Mouse (Mus musculus) embryo, embryonic 10 days (tissue): ENCODE measurements at regions not wholly inside any gene's neighbourhood (a gene's known extent, or its start where the extent isn't known, plus 50 kb on each side); places are given as distances from the start of the nearest gene placed in this dataset.

Experiments used
- DNase-seq: peaks from one replicate; pipeline ENCODE4 v3.0.0-alpha.2; 2015; ENCODE audit warnings: low spot score

DNA sequence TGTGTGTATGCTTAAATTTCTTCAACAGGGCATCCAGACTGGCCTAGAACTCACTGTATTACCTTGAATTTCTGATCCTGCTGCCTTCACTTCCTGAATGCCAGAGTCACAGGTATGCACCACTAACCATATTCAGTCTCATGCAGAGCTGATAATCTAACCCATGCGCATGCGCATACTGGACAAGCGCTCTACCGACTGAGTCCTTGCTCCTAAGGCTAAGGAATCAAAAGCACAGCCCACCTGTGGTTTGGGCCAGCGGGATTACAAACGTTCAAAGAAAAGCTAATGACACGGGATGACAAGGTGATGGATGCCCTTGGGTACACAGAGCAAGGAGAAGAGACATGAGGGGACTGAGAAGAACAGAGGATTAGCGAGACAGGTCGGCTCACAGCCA, 160.5 kb downstream of the Zfp36l2 start:
- DNase-seq = no peak

DNA sequence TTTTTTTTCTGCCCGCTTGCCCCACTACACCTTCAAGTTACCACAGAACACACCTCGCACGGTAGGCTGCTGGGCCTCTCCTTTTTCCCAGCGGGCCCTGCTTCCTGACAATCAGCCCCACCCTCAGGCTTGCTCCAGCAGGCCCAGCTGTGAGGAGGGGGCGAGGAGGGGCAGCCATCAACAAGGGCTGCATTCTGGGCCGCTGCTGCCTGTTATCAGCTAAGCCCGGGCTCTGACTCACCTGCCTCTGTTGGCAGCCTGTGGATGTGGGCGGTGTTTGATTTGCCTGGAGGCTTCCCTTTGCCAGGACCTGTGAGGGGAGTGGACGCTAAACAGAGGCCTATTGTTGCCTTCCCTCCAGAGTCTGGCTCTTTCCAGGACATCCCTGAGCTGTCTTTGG, 161.6 kb downstream of the Zfp36l2 start:
- DNase-seq = peak; percentile 44

DNA sequence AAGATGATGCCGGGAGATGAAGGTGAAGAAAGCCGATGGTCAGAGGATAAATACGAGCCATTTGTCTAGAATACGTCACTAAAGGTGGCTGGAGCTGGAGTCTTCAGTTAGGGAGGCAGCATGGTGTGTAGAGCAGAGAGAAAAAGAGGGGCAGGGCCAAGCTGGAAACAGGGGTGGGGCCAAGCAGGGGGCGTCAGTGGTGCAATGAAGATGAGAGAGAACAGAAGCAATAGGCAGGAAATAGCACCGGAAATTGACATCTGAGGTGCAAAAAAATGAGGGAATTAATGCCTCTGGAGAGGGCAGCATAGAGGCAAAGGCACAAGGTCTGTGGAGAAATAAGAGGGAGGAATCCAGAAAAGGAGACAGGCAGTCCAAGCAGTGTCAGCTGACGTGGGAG, 165.4 kb downstream of the Zfp36l2 start:
- no peak for DNase-seq

DNA sequence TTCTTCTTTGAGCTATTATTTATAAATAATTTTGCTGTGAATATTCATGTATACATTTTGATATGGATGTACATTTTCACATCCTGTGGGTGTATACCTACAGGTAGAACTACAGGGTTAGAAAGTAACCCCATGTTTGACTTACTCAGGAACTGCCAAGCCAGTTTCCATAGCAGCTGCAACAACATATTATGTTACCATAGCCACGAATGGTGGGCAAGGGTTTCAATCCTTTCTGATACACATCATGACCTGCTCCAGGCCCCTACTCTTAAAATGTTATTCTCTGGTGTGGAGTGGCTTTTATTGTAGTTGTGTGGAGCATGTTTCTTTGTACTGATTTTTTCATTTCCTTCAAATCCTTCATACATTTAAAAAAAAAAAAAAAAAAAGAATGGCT, 168.9 kb downstream of the Zfp36l2 start:
- no peak for DNase-seq

DNA sequence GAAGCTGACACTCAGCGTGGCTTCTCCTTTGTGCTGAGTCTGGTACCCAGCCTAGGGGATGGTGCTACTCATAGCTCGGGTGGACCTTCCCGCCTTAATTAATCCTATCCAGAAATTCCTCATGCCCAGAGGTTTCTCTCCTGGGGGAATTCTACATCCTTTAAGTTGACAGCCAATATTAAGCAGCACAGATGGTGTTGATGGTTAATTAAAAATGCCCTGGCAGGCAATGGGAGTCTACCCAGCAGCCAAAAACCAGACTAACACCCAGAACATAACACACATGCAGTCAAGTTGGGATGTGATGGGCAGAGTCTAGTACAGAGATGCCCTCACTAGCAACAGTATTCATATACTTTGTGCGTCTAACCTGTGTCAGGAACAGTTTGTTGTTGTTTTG, 169.9 kb downstream of the Zfp36l2 start:
- no peak for DNase-seq

DNA sequence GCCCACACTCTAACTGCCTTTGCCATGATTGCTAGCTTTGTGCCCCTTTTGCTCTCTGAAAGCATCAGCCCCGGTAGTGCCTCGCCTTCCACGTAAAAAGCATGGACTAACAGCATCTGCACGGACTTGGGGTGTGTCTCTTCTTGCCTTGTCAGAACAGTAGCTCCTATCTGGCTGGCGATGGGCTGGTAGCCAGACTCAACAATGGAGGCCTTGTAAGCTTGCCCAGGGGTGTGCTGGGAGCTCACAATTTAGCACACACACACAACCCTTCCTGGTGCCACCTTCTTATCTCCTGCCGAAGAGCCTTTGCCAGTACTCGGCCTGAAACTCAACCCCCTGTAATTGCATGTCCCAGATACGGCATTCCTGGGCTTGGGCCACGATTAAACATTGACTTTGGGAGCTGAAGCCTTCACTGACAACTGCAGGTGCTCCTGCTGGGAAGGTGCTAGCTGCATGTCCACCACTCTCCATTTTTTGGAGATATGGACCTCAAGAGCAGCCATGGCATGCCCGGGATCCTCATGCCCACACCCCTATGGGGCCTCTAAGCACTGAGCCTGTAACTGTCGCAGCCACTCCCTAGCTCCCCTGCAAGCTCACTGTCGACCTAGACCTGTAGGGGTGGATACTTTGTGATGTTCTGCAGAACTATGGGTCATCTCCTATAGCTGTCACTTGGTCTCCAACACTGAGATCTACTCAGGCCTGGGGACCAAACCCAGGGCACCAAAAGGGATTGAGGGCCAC, 166.7 kb upstream of the Haao start:
- DNase-seq = no peak

DNA sequence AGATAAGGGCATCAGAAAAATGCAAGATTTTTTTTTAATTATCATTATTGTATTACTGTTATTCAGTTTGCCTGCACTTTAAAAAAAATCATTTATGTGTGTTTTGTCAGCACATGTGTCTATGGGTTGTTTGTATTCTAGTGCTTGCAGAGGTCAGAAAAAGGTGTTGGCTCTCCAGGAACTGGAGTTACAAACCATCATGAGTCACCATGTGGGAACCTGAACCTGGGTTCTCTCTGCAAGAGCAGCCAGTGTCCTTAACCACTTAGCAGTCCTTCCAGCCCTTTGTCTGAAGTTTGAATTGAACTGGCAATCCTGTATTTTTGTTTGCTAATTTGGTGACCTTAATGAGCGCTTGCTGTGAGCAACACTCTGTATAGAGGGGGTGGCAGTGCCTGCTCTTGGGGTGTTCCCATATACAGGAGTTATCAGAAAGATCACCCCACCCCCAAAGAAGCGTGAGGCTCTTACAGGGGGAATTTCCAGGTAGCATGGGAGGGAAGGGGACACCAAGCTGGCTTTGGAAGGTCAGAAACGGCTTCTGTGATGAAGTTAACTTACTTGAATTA, 162.8 kb upstream of the Haao start:
- DNase-seq = no peak

DNA sequence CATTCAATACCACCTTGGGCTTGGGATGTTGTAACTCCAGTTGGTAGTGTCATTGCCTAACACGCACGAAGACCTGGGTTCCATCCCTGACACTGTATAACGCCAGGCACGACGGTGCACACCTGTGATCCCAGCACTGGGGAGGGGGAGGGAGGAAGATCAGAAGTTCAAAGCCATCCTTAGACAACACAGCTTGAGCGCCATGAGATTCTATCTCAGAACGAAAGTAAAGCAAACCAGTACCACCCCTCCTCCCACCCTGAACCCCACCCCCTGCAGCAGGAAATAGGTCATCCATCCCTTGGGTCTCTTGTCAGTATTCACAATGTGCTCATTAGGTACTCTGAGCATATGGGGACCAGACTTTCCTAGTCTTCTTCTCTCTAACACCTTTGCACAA, 162.2 kb upstream of the Haao start:
- DNase-seq = no peak

DNA sequence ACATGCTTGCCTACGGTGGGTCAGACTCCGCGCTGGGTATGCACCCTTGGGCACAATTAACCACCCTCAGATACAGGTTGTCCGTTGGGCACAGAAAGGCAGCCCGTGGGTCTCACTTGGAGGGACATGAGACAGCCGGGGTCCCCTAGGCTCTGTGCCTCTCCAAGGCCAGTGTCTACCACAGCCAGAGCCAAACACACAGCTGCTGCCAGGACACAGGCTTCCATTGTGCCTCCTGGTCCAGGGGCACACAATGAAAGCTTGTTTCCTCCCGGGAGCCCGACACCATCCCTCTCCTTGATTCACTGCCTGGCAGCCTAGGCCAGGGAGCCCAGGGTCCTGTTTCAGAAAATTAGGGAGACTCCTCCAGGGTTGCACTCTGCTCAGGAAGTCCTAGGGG, 161.4 kb upstream of the Haao start:
- no peak for DNase-seq

DNA sequence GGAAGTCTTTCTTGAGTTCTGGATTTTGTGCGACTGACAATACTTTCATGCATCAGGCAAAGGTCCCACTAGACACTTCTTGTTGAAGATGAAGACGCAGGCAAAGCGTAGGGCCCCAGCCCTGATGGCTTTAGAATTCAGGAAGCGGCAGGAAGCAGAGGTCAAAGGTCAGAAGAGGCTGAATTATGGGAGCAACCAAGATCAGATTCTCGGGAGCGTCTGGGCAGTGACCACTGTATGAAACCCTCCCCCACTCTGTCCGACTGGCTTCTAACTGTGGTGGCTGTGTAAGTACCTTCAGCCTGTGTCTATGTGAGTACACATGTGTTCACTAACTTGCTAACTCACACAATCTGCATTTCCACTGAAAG, 160.9 kb upstream of the Haao start:
- DNase-seq = peak; percentile 85

DNA sequence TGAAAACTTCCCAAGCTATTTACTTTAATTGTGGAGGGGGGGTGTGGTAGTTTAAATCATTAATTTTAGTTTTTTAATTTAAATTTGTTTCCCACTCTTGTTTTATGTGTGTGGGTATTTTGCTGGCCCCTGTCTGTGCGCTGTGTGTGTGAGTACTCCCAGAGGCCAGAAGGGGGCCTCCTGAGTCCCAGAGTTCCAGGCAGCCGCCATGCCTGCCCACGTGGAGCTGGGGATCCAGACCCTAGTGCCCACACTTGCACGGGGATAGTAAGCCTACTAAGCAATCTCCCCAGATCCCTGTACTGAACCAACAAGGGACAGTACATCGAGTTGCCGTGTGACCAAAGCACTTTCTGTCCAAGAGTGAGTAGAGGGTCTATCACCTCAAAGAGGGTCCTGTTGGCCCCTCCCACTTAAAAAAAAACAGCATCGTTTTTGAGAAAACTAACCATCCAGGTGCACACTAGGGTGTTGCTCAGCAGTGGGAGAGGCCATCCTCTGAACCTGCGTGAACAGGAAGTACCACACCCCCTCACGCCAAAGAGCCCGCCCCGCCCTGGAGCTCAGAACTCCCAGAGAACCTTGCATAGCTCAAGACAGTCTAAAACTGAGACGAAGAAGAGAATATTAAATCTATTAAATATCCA, 160.4 kb upstream of the Haao start:
- no peak for DNase-seq

DNA sequence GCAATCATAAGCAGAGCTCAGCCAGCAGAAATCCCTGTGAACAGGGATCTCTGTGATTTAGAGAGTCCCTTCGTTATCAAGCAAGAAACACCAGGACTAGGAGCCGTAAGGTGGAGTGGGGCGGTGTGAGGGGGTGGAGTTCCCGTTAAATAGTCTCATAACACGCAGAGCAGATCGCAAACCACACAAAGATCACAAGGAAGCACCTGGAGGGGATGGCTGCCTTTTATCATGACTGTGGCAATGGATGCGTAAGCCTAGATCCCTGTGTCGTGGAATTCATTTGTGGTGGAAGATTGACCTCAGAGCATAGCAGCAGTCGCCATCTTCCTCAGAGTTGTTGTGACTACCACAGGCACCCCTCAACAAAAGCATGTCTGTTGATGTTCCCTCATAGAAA, 159.0 kb upstream of the Haao start:
- DNase-seq = no peak

DNA sequence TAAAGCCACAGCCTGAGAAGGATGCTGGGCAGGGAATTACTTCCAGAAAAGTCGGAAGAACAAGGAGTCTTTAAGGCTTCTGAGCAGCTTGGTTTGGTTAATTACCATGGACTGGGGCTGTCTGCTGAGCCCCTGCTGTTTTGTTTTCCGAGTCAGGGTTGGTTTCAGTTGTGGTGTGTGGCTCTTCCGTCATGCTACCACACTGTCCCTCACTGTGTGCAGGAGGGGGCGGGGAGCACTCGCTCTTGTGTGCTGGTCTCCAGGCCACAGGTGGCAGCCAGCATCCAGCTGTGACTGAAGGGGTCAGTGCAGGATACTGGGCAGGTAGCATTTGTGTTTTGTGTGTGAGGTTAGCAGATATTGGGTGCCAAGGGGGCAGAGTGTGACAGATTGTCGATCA, 156.5 kb upstream of the Haao start:
- DNase-seq = no peak

DNA sequence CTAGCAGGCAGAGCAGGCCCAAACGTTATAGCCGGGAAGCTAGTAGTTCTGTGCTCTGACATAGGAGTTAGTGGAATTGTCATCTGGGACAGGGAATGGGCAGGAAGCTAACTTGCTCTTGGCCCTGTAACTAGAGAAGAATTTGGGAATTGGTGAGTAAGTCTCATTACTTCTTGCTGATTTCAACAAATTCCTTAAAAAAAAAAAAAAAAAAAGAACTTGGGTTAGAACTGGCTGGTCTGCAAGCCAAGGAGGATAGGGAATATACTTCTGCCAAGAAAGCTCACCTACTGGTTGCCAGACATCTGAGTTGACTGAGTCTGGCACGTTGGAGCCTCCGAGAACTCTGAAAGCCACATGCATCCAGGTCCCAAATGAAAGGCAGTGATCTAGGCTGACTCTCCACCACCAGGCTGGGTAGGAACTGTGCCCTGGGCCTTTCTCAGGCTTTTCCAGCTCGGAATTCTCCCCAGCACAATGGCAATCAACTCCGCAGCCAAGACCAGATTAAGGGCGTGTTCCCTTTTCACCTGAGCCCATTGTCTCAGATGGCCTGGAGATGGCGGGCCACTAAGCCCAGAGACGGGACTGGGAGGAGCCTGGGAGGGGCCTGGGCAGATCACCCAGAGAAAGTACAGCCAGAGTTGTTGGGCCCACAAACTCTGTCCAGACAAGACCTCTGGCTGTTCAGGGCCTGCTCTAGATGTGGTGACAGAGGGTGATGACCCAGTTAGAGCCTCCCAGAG, 155.9 kb upstream of the Haao start:
- no peak for DNase-seq

DNA sequence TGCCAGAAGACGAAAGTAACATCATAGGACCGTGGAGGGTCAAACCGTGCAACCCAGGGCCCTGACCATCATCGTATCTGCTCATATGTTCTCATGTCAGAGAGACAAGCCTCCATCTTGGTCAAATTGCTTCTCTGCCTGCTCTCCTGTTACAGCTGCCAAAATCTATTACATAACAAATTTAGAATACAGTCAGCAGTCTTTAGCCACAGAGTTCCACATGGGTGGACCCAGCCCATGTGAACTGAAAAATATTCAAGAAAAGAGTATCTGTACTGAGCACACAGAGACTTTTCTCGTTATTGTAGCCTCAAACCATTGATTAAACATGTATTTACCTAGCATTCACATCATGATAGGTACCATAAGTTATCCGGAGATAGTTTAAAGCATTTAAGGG, 155.2 kb upstream of the Haao start:
- no peak for DNase-seq

DNA sequence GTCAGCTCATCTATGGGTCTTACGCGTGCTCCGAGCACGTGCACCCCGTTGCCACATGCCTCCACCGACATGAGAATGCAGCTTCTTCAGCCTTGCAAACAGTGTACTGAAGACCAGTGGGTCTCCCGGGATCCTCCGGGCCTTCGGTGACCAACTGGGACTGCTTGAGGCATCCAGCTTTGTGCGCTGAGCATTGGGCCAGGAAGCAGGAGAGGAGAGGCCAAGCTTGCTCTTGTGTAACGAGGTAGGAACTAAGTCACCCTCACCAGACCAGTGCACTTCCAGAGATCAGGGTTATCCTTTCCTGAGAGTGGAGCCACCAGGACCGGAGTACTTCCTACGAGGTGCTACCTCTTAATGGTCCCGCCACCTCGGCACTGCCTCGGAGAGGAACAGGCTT, 154.6 kb upstream of the Haao start:
- no peak for DNase-seq

DNA sequence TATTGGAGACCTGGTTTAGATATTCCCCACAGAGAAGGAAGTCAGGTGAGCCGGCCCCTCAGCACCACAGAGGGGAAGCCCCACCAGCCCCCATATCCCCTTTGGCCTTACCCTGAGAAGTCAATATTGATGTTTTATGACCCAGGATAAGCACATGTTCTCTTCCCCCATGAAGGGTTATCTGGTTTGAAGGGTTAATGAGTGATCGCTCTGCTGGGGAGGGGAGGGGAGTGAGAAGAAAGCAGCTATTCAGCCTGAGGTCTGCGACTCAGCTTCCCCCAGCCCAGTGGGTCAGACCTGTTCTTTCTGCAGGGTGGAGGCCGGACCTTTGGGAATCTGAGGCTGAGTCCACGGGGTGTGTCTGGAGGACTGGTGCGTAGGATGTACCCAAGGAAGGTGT, 152.4 kb upstream of the Haao start:
- DNase-seq = no peak

DNA sequence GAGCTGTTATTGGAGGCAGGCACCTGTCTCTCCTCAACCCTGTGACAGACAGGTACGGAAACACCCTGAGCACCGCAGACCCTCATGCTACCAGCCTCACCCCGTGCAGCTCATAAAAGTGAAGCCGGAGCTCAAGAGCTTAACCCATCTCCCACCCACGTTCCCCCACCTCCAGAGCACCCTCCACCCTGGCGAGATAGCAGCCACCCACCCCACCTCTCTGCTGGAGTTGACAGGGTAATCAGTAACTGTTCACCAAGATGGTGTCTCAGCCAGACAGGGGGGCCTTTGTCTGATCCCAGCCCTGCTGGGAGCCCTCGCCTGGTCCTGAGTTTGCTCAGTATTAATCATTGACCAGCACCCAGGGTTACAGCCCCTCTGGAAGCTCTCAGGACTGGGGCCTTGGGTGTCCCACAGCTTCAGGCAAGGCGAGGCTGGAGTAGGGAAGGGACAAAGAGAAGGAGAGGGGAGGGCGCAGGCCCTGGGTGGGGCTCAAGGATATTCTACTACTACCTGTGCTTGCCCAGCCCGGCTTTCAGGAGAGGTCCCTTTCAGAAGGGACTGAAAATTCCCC, 151.3 kb upstream of the Haao start:
- no peak for DNase-seq

DNA sequence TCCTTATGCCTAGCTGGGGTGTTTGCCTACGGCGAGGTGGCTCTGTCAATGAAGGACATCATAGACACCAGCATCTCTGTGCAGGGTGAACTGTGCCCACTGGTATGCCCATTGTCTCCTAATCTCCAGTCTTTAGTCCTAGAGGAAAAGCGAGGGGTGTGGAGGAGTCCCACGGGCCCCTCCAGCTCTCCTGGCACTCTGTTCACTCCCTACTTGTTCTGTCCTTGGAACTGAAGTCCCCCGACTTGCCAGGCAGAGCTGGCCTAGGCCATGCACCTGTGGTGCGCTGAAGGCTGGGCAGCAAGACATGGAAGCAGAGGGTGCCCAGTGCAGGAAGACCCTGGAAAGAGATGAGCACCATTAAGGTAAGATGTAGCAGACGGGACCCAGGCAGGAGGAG, 150.6 kb upstream of the Haao start:
- no peak for DNase-seq

DNA sequence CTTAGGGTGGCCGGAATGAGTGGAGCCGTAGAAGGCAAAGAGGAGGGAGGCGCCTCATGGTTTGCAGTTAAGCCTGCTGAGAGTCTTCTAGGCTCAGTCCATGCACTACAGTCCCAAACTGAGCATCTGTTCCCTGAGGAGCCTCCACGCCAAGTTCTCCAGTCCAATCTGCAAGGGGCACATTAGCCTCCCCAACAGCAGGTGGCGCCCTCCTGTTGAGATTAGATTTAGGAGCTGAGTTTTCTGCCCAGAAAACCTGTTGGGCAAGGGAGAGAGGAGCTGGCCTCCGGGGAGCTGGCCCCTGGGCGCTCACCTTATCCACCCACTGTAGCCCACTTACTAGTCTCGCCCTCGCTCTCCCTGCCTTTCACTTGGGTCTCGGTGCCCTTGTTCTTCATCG, 150.0 kb upstream of the Haao start:
- DNase-seq = peak; percentile 63

DNA sequence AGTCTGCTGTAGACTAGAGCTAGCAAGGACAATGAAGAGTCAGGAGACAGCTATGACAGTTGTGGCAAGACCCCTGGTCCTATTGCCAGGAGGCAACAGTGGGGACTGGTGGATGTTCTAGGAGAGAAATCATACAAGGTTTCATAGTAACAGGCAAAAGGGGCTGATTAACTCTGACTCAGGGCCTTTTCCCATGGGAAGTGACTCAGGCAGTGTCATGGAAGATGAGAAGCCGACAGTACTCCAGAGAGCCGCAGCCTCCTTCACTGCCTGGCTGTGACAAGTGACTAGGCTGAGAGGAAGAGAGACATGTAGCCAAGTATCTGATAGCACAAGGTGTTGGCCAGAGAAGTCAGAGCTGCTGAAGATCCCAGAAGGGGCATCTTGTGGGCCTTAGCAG, 145.3 kb upstream of the Haao start:
- DNase-seq = no peak

DNA sequence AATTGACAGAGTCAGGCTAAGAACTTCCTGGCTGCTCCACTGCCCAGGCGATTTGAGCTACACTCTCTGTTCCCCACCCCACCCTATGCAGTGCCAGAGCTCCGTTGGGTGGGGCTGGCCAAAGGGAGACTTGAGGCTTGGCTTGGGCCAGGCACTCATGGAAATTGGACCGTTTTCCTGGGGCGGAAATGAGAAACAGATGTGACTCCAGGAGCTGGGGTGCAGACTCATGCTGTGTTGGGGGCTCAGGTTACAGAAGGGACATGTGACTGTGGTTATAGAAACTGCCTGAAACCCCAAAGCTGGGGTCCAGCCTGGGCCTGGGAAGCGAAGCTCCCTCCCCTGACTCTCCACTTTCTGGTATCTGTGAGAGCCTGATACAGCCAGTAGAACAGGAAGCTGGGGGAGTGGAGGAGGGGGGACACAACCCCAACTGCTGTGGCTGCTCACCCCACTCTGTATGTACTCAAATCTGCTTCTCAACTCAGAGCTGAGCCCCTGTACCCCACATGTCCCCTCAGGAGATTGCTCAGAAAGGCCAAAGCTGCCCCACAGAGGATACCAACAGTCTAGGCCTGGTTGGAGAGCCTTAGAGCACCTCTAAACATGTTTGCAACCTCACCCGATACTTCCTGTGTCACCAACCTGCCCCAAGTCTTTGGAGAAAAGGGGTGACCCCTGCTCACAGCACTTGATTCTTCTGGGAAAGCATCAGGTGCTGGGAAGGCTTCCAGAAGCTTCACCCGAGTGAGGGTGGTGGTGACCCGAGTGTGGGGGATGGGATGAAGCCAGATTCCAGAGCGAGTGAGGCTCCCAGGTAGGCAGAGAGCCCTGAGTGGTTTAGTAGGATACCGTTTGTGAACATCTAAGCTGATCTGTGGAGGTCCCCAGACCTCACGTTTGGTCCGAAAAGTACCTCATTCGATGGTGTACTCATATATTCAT, 142.9 kb upstream of the Haao start:
- peak; percentile 86 for DNase-seq
